ENCODE assay signal across 10 mouse cellular contexts in the genomic region with DNA sequence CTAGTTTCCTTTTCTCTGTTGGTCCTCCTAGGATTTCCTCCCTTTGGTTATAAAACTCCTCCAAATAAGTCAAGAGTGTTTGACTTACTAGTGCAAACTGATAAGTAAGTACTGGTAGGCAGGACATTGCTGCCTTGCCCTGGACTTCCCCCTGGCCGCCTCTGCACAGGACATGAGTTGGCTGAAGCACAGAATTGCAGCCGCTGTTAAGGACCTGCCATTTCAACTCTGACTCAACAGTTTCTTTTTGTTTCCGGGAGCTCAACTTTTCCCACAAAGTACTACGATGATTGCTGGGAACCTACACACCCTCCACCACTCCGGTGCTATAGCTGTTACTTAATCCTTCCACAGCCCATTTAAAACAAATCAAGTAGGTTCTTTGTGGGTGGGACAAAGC. TPM values are rescaled to one million over a fixed set of nuclear protein-coding genes. Genes with fewer than 3 reads are reported as not detected.
DNase-seq lines count a peak whose midpoint lies in the region; ATAC-seq lines count a peak whose summit lies in the region.
"Had no signal": no experiment of that assay in that cellular context is flagged by ENCODE, and none has a peak within 500 bp of the region (broad histone marks: within the 10 kb centered on the region; RNA-seq: fewer than 3 reads in every experiment).

No protein-coding gene starts in this region.

- no peak overlapping the region for H3K9ac ChIP-seq in forebrain, embryonic 12.5 days
- H3K9ac ChIP-seq: neural tube, embryonic 13.5 days had no signal

- no peaks in the 10 kb centered on the region for H3K4me1 ChIP-seq in forebrain, embryonic 12.5 days
- H3K4me1 ChIP-seq: neural tube, embryonic 13.5 days had no signal

- peaks cover 64% of the 10 kb centered on the region for H3K36me3 ChIP-seq in forebrain, embryonic 12.5 days (replicated peaks)

- H3K4me2 ChIP-seq in forebrain, embryonic 12.5 days: no peak overlapping the region
- H3K4me2 ChIP-seq: neural tube, embryonic 13.5 days had no signal

- no peaks in the 10 kb centered on the region for H3K27me3 ChIP-seq in forebrain, embryonic 12.5 days
- H3K27me3 ChIP-seq: neural tube, embryonic 13.5 days; Patski had no signal

- H3K9me3 ChIP-seq in forebrain, embryonic 12.5 days: no peaks in the 10 kb centered on the region
- H3K9me3 ChIP-seq: neural tube, embryonic 13.5 days had no signal

- intact Hi-C loops in left cerebral cortex, postnatal 14 days (cut with DNase I): no loop called here

- peak; percentile 11 for DNase-seq in ovary, adult 18-20 months (ENCODE audit: low spot score)
- no peak for DNase-seq in ovary, postnatal 10 days (ENCODE audit: low spot score)
- DNase-seq in gonadal fat pad, adult 2 months (ENCODE audit: low read depth): peak; percentile 27
- peak; percentile 47 to 58 for DNase-seq in kidney, postnatal 36 days
- DNase-seq in skeletal muscle tissue, adult 2 months (ENCODE audit: low read depth, low spot score): peak; percentile 34
- DNase-seq in spleen, postnatal 10 days (ENCODE audit: low spot score in 2 of 2): no peak
- DNase-seq in left cerebral cortex, postnatal 14 days (ENCODE audit: low spot score in 2 of 2): no peak

- no peak for ATAC-seq in forebrain, embryonic 12.5 days (ENCODE audit: low FRiP score)
- ATAC-seq: Patski had no signal

- 69% methylated on average over 5 of the region's 5 CpGs for WGBS in forebrain, embryonic 12.5 days

- H3K27ac ChIP-seq in forebrain, embryonic 12.5 days: no peak overlapping the region
- H3K27ac ChIP-seq: neural tube, embryonic 13.5 days had no signal

- no peak overlapping the region for H3K4me3 ChIP-seq in forebrain, embryonic 12.5 days (replicated peaks)
- H3K4me3 ChIP-seq: neural tube, embryonic 13.5 days had no signal

RNA-seq across cellular contexts. Expression of a gene that starts 30.8 kb away (rescaled TPM):
- 129 and 150 TPM in 2 replicates for polyA plus RNA-seq in gonadal fat pad, adult 2 months (2012; rRNA removed)
- total RNA-seq in left cerebral cortex, postnatal 14 days (2021): 100 to 1,000 TPM; 113 to 115 TPM
- polyA plus RNA-seq in forebrain, embryonic 12.5 days (2016; fragmentation: Nextera tagmentation; extraction: Ambion mirVana): 91.1 and 100 TPM in 2 replicates

RNA-seq across cellular contexts. Expression of a gene that starts 54.6 kb away (rescaled TPM):
- 7.2 and 12.3 TPM in 2 replicates for polyA plus RNA-seq in gonadal fat pad, adult 2 months (2012; rRNA removed)
- total RNA-seq in left cerebral cortex, postnatal 14 days (2021): 10 to 100 TPM; 80.7 to 86.8 TPM
- polyA plus RNA-seq in forebrain, embryonic 12.5 days (2016; fragmentation: Nextera tagmentation; extraction: Ambion mirVana): 146 and 148 TPM in 2 replicates

Comparison
In these comparisons a context has a peak if more than half of its experiments do, and no peak if none do; other contexts are left out.
1. DNase-seq: peak in ovary, adult 18-20 months (single experiment), gonadal fat pad, adult 2 months (single experiment), kidney, postnatal 36 days (2 of 2) and skeletal muscle tissue, adult 2 months (single experiment); none in ovary, postnatal 10 days (single experiment), spleen, postnatal 10 days (0 of 2) and left cerebral cortex, postnatal 14 days (0 of 2).
2. RNA of a gene that starts 54.6 kb away (polyA plus RNA-seq): 146 to 148 TPM in forebrain, embryonic 12.5 days; 7.2 to 12.3 TPM in gonadal fat pad, adult 2 months; every median in the first group is over 10 times any median in the second.